Mouse (Mus musculus): Measurements from ENCODE around the gene Frmd5. TPM values are rescaled to one million over a fixed set of nuclear protein-coding genes. Genes with fewer than 3 reads are reported as not detected.
"Not testable (repeated sequence)": the region's sequence is repeated elsewhere in the genome, so short reads cannot be mapped to it uniquely, and the experiment has no call there.

Gene Frmd5
- polyA plus RNA-seq, 1 experiment = 1.4 TPM

DNA sequence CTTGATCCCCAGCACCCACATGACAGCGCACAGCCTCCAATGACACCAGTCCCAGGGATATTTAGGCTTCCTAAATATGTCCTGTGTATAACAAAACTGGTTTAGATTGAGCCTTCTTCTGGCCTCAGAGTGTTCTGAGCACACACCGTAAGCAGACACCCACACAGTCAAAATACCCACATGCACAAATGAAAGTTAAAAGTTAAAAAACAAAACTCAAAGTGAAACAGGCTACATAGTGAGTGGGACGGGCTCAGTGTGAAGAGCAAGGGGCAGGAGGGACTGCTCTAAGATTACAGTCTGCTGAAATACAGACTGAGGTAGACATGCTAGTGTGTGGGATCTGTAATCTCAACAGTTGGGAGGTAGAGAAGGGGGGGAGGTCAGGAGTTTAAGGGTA lies 236.8 kb downstream of the Frmd5 start:
- H3K4me1 ChIP-seq (ENCODE audit: control insufficient read depth, insufficient read depth, insufficient read length, low read length) = no peaks in the 10 kb centered on the region
- no peak overlapping the region for H3K27ac ChIP-seq (ENCODE audit: insufficient read depth, low read depth, low read length)
- H3K36me3 ChIP-seq (ENCODE audit: control insufficient read depth, insufficient read depth, low read length) = no peaks in the 10 kb centered on the region
- WGBS = 71% methylated on average over 3 of the region's 3 CpGs
- H3K4me3 ChIP-seq (ENCODE audit: low read depth, low read length) = no peak overlapping the region
- no peaks in the 10 kb centered on the region for H3K27me3 ChIP-seq (ENCODE audit: control insufficient read depth, insufficient read depth, low read length)
- TF ChIP-seq POLR2A (IDR thresholded peaks at IDR 0.05; ENCODE audit: low read depth, low read length) (no peak), CTCF (IDR thresholded peaks at IDR 0.05; ENCODE audit: extremely low read depth, insufficient read length, insufficient replicate concordance, low read depth, low read length) (no peak)

DNA sequence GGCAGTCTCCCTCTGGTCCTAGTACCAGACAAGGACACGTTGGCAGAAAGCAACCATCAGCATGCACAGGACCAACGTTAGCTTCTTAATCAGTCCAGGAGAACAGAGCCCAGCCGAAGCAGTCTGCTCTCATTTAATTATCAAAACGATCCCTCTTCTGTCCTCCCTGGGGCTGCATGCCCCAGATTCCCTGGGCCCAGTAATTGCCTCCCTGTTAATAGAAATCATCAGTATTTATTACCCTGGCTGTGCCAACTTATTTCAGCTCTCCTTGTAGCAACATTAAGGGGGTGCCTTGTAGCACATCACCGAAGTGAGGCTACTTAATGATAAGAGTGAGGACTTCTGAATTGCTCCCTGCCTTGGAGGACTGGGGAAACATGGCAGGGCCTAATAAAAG lies 241.0 kb downstream of the Frmd5 start:
- WGBS = 66% methylated on average over 5 of the region's 5 CpGs
- TF ChIP-seq POLR2A (IDR thresholded peaks at IDR 0.05; ENCODE audit: low read depth, low read length) (no peak), CTCF (IDR thresholded peaks at IDR 0.05; ENCODE audit: extremely low read depth, insufficient read length, insufficient replicate concordance, low read depth, low read length) (no peak)
- no peaks in the 10 kb centered on the region for H3K4me1 ChIP-seq (ENCODE audit: control insufficient read depth, insufficient read depth, insufficient read length, low read length)
- no peaks in the 10 kb centered on the region for H3K36me3 ChIP-seq (ENCODE audit: control insufficient read depth, insufficient read depth, low read length)
- H3K27ac ChIP-seq (ENCODE audit: insufficient read depth, low read depth, low read length) = no peak overlapping the region
- no peaks in the 10 kb centered on the region for H3K27me3 ChIP-seq (ENCODE audit: control insufficient read depth, insufficient read depth, low read length)
- H3K4me3 ChIP-seq (ENCODE audit: low read depth, low read length) = no peak overlapping the region

GRCm38 (mm10) chr2:121563117-121563516 lies 243.8 kb downstream of the Frmd5 start:
- 89% methylated on average over 3 of the region's 3 CpGs for WGBS
- Histone ChIP-seq H3K27me3 (ENCODE audit: control insufficient read depth, insufficient read depth, low read length) (no peaks in the 10 kb centered on the region), H3K27ac (ENCODE audit: insufficient read depth, low read depth, low read length) (no peak overlapping the region), H3K4me3 (ENCODE audit: low read depth, low read length) (no peak overlapping the region), H3K4me1 (ENCODE audit: control insufficient read depth, insufficient read depth, insufficient read length, low read length) (no peaks in the 10 kb centered on the region), H3K36me3 (ENCODE audit: control insufficient read depth, insufficient read depth, low read length) (no peaks in the 10 kb centered on the region)
- TF ChIP-seq CTCF (IDR thresholded peaks at IDR 0.05; ENCODE audit: extremely low read depth, insufficient read length, insufficient replicate concordance, low read depth, low read length) (no peak), POLR2A (IDR thresholded peaks at IDR 0.05; ENCODE audit: low read depth, low read length) (no peak)

- H3K4me3 ChIP-seq (ENCODE audit: low read depth, low read length) = no peak overlapping the region
- no peaks in the 10 kb centered on the region for H3K4me1 ChIP-seq (ENCODE audit: control insufficient read depth, insufficient read depth, insufficient read length, low read length)
- H3K36me3 ChIP-seq (ENCODE audit: control insufficient read depth, insufficient read depth, low read length) = no peaks in the 10 kb centered on the region
- no peaks in the 10 kb centered on the region for H3K27me3 ChIP-seq (ENCODE audit: control insufficient read depth, insufficient read depth, low read length)
- TF ChIP-seq CTCF (IDR thresholded peaks at IDR 0.05; ENCODE audit: extremely low read depth, insufficient read length, insufficient replicate concordance, low read depth, low read length) = no peak
- no peak for TF ChIP-seq POLR2A (IDR thresholded peaks at IDR 0.05; ENCODE audit: low read depth, low read length)
- no peak overlapping the region for H3K27ac ChIP-seq (ENCODE audit: insufficient read depth, low read depth, low read length)
- 69% methylated on average over 8 of the region's 8 CpGs for WGBS
Measured at GRCm38 (mm10) chr2:121551271-121551670, 255.6 kb downstream of the Frmd5 start.

- H3K36me3 ChIP-seq (ENCODE audit: control insufficient read depth, insufficient read depth, low read length) = no peaks in the 10 kb centered on the region
- no peaks in the 10 kb centered on the region for H3K4me1 ChIP-seq (ENCODE audit: control insufficient read depth, insufficient read depth, insufficient read length, low read length)
- TF ChIP-seq CTCF (IDR thresholded peaks at IDR 0.05; ENCODE audit: extremely low read depth, insufficient read length, insufficient replicate concordance, low read depth, low read length) = no peak
- no peak for TF ChIP-seq POLR2A (IDR thresholded peaks at IDR 0.05; ENCODE audit: low read depth, low read length)
- no peak overlapping the region for H3K4me3 ChIP-seq (ENCODE audit: low read depth, low read length)
- WGBS = 88% methylated on average over 6 of the region's 6 CpGs
- H3K27me3 ChIP-seq (ENCODE audit: control insufficient read depth, insufficient read depth, low read length) = no peaks in the 10 kb centered on the region
- H3K27ac ChIP-seq (ENCODE audit: insufficient read depth, low read depth, low read length) = no peak overlapping the region
Measured at GRCm38 (mm10) chr2:121549630-121550029, 257.3 kb downstream of the Frmd5 start.

GRCm38 (mm10) chr2:121544829-121545228 lies 262.1 kb downstream of the Frmd5 start:
- Histone ChIP-seq H3K36me3 (ENCODE audit: control insufficient read depth, insufficient read depth, low read length) (peaks cover 1% of the 10 kb centered on the region), H3K4me3 (ENCODE audit: low read depth, low read length) (no peak overlapping the region), H3K27ac (ENCODE audit: insufficient read depth, low read depth, low read length) (no peak overlapping the region), H3K27me3 (ENCODE audit: control insufficient read depth, insufficient read depth, low read length) (no peaks in the 10 kb centered on the region), H3K4me1 (ENCODE audit: control insufficient read depth, insufficient read depth, insufficient read length, low read length) (no peaks in the 10 kb centered on the region)
- 90% methylated on average over 3 of the region's 3 CpGs for WGBS
- TF ChIP-seq POLR2A (IDR thresholded peaks at IDR 0.05; ENCODE audit: low read depth, low read length) = no peak
- no peak for TF ChIP-seq CTCF (IDR thresholded peaks at IDR 0.05; ENCODE audit: extremely low read depth, insufficient read length, insufficient replicate concordance, low read depth, low read length)

DNA sequence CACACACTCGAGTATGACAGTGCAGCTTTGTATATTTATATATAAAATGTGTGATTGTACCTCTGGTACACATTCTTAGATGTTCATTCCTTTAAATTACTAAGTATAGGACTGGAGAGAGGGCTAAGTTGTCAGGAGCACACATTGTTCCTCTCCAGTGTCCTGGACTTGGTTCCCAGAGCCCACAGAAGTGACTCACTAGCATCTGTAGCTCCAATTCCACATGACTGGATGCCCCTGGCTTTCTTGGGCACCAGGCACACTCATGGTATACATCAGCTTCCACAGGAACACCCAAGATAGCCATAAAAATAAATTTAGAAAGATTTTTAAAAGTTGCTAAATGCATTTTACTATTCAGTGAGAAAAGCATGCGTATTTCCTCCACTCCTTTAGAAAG lies 281.8 kb downstream of the Frmd5 start:
- H3K27ac ChIP-seq (ENCODE audit: insufficient read depth, low read depth, low read length) = no peak overlapping the region
- no peaks in the 10 kb centered on the region for H3K4me1 ChIP-seq (ENCODE audit: control insufficient read depth, insufficient read depth, insufficient read length, low read length)
- TF ChIP-seq POLR2A (IDR thresholded peaks at IDR 0.05; ENCODE audit: low read depth, low read length) = no peak
- no peak for TF ChIP-seq CTCF (IDR thresholded peaks at IDR 0.05; ENCODE audit: extremely low read depth, insufficient read length, insufficient replicate concordance, low read depth, low read length)
- H3K36me3 ChIP-seq (ENCODE audit: control insufficient read depth, insufficient read depth, low read length) = peaks cover 4% of the 10 kb centered on the region; the same call in 1 of the 2 replicates
- H3K27me3 ChIP-seq (ENCODE audit: control insufficient read depth, insufficient read depth, low read length) = no peaks in the 10 kb centered on the region
- no peak overlapping the region for H3K4me3 ChIP-seq (ENCODE audit: low read depth, low read length)
- WGBS = 88% methylated on average over 2 of the region's 2 CpGs

GRCm38 (mm10) chr2:121522830-121523229 lies 284.1 kb downstream of the Frmd5 start:
- not testable (repeated sequence) for H3K27me3 ChIP-seq (ENCODE audit: control insufficient read depth, insufficient read depth, low read length); H3K4me3 ChIP-seq (ENCODE audit: low read depth, low read length); H3K27ac ChIP-seq (ENCODE audit: insufficient read depth, low read depth, low read length); H3K4me1 ChIP-seq (ENCODE audit: control insufficient read depth, insufficient read depth, insufficient read length, low read length); H3K36me3 ChIP-seq (ENCODE audit: control insufficient read depth, insufficient read depth, low read length)
- WGBS = 98% methylated on average over 3 of the region's 3 CpGs
